Mouse (Mus musculus) retina, embryonic 14.5 days (tissue): ENCODE measurements at regions not wholly inside any gene's neighbourhood (a gene's known extent, or its start where the extent isn't known, plus 50 kb on each side); places are given as distances from the start of the nearest gene placed in this dataset.

Source experiments
- DNase-seq: peaks from one replicate; pipeline ENCODE4 v3.0.0-alpha.2; 2015; ENCODE audit warnings: low spot score

GRCm38 (mm10) chr16:74598361-74598760 is 186.7 kb upstream of the Robo2 start:
- no peak for DNase-seq

DNA sequence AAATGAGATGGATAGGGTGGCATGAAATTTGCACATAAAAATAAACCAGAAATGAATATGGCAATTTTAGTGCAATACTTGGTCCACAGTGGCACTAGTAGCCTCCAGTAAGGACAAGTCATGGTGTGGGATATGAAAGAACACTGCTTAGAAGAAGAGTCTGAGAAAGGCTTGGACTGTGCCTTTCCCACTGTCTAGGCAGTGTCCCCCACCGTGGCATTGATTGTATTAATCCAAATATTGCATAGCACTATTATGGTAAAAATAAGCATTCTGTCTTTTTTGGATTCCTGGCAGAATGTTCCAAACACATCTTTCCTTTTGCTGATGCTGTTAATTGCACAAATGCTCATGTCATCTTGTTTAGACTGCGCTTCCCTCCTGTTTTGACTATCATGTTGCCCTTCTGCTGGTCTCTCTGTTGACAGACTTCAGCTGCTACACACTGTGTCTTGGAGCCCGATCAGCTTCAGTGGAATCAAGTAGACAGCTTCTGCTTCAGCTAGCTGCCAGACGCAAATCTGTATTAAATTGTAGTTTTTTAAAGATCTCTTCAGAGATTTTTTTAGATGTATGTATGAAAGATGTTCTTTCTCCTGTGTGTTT is 186.2 kb upstream of the Robo2 start:
- no peak for DNase-seq

GRCm38 (mm10) chr16:74591896-74592295 is 180.3 kb upstream of the Robo2 start:
- no peak for DNase-seq

DNA sequence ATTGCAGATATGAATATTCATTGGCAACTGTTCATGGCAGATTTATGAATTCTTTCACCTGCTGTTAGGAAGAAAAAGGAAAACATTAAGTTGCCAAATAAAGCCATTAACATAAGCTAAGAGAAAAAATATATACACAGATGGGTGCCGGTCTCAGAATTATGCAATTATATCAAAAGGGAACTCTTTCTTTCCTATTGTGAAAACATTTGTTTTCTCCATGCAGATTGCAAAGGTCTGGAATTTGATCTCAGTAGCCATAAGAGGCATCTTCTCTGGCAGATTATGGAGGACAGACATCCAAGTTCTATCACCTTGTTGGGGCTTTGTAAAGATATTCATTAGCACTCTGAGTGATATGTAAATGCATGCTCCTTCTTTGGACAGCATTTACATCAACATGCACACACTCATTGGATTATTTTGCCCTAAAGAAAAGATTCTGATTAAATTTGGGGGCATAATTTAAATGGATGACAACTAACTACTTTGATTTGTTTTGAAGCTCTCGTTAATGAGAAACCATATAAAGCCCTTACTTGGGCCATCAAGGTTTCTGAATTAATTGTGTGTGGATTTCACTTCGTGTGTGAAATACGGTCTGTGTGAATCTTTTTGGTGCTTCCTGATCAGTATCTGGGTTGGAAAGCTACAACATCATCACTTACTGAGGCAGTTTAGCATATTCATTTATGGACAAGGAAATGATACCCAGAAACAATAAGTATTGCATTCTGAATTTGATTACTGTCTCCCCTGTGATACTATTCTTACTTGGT is 171.2 kb upstream of the Robo2 start:
- no peak for DNase-seq

GRCm38 (mm10) chr16:74548374-74548773 is 136.7 kb upstream of the Robo2 start:
- no peak for DNase-seq

- DNase-seq: no peak
Observed at GRCm38 (mm10) chr16:74530531-74530930, 118.9 kb upstream of the Robo2 start.

GRCm38 (mm10) chr16:74528245-74528644 is 116.6 kb upstream of the Robo2 start:
- peak; percentile 32 for DNase-seq

DNA sequence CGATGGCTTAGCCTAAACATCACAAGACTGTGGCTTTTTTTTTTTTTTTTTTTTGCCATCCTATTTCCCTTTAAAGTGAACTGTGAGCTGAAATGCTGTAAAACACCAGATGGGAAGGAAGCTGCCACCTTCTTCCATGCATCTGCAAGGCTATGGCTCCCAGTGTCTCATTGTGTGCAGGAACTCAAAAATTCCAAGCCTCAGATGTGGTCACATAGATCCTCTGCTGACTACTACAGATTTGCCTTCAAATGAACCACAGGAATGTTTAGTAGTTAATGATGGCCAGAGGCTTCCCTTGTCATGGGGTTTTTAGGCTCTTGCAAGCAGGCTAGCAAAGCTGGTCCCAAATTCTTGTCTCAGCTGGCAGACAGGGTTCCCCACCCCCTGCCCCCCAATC is 114.9 kb upstream of the Robo2 start:
- no peak for DNase-seq

- DNase-seq: no peak
Observed at GRCm38 (mm10) chr16:74520501-74520900, 108.9 kb upstream of the Robo2 start.

DNA sequence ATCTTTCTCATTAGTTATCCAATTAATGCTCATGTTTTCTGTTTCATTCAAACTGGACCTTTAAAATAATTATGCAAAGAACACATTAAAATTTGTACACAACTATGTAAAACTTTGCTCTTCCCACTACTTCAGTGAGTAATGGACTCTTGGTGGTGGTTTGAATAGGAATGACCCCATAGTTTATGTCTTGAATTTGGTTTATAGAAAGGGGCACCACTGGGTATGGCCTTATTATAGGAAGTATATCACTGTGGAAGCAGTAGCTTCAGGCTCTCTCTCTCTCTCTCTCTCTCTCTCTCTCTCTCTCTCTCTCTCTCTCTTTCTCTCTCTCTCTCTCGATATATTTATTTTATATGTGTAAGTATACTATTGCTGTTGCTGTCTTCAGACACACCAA is 106.3 kb upstream of the Robo2 start:
- DNase-seq: no peak

- no peak for DNase-seq
Observed at GRCm38 (mm10) chr16:74517374-74517773, 105.7 kb upstream of the Robo2 start.

- no peak for DNase-seq
Observed at GRCm38 (mm10) chr16:74514481-74514880, 102.9 kb upstream of the Robo2 start.

- no peak for DNase-seq
Observed at GRCm38 (mm10) chr16:74510383-74510782, 98.8 kb upstream of the Robo2 start.

DNA sequence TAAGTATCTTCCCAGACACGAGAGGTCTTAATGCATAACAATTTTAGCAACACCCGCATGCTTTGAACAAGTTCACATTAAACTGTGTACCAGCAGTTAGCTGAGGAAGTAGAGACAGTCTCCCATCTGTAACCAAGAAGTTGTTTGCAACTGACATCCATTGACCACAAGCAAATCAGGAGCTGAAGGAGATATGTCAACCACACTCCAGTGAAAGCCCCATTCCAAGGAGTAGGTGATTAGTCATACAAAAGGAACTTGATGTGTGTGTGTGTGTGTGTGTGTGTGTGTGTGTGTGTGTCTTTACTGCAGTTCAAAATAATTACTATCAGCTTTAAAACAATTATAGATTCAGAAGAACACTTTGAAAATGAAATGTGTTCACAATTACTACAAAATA is 97.9 kb upstream of the Robo2 start:
- DNase-seq: no peak

DNA sequence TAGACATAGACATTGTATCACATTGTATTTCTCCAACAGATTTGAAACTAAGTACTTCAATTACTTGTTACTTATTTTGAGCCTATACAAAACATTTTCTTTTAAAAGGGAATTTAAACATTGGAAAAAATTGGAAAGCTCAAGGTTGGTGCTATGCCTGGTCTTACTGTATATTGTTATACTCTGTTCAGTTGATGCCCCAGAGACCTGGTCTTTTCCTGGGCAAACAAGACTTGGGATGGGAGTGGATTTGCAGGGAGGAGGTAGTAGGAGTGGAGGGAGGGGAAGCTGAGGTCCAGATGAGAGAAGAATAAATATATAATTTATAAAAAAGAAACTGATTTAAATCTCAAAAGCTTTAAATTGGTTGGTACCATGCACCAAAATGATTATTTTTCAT is 95.1 kb upstream of the Robo2 start:
- DNase-seq: no peak

GRCm38 (mm10) chr16:74506173-74506709 is 94.6 kb upstream of the Robo2 start:
- no peak for DNase-seq

- DNase-seq: no peak
Observed at GRCm38 (mm10) chr16:74504426-74504825, 92.8 kb upstream of the Robo2 start.

DNA sequence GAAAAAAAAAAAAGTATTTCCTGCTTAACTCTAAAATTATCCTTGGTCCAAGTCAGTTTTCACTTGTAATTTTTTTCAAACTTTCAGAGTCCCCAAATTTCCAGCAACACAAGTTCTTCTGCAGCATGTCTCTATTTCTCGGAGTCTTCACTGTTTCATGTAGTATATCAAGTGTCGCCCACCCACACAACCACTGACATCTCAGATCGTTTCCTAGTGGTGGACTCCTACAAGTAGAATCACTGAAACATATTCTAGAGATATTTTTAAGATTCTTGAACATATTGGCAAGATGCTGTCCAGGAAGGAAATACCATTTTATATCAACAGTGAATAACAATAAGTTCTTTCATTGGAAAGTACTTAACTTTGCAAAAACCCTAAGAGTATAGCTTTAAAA is 89.1 kb upstream of the Robo2 start:
- DNase-seq: no peak

DNA sequence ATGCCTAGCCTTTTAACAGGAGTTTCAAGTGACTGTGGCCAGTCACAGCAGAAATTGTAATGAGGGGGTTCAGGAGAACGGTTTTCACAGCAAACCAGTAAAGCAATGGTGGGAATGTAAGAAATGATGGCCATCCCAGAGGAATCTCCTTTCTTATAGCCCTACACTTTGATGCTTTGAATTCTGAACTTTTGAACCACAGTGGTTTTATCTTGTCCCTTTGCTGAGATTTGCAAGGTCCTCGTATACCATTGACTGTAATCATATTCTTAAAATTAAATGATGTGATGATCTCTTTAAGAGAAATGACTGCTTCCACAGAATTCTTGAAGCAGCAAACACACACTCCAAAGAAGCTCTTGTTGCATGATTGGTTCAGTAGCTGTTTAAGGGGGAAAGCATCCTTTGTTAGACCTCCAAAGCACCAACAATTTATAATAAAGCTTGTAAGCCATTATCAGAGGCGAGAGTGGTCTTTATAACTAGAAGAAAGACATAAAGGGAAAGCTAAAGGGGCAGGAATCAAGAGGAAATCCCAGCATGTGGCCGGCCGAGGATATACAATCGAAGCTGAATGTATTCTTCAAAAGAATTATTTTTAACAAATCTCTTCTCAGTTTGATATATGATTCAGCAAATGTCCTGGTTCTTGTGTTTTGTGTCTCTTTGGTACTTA is 56.3 kb upstream of the Robo2 start:
- DNase-seq: peak; percentile 19

- DNase-seq: no peak
Observed at GRCm38 (mm10) chr16:74467159-74467558, 55.5 kb upstream of the Robo2 start.

DNA sequence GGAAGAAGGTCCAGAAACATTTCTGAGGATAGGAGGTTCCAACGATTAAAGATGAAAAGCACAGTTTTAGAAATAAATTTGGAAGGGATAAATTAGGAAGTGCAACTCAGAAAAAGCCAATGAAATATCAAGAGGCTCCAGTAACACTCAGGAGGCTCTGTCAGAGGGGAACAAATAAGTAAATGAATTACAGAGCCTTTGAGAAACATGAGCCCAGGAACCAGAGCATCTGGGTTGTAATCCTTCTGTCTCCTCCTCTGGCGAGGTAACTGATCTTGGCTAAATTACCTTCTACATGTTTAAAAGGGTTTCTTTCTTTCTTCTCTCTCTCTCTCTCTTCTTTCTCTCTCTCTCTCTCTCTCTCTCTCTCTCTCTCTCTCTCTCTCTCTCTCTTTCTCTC is 53.2 kb upstream of the Robo2 start:
- DNase-seq: no peak

DNA sequence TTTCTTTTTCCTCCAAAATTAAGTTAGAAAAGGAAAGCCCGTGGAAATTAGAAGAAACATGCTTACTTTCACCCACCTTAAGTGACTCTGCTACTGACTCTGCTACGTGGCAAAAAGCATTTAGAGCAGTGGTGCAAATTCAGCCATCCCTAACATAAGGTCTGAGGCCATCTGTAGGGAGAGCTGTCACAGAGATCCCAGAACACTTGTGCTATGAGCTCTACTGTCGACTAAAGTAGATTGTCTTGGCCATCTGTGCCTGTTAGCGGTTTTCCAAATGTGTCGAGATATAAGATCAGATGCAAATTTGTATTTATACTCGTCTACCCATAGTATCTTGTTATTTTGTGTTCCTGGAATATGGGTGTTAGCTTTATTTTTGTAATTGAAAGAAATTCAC is 52.7 kb upstream of the Robo2 start:
- DNase-seq: no peak

- DNase-seq: no peak
Observed at GRCm38 (mm10) chr16:74462436-74462835, 50.8 kb upstream of the Robo2 start.
